In the genomic region with DNA sequence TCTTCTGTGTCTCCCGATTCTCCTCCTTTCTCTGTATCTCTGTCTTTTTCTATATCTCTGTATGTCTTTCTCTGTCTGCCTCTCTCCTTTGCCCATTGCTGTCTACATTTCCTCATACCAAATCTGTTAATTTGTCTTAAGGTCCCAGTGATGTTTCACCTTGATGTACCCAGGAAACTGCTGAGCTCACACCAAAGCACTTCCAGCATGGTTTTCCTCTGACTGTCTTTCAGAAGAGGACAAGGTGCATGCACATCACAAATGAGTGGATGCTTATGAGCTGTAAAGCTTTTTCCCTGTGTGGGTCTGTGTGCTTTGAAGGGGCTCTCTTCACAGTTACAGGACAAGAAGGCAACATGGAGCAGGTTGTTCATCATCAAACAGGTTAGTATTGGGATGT, we compare ENCODE assay signal across 17 mouse cellular contexts. TPM values are rescaled to one million over a fixed set of nuclear protein-coding genes. Genes with fewer than 3 reads are reported as not detected.
DNase-seq lines count a peak whose midpoint lies in the region; ATAC-seq lines count a peak whose summit lies in the region.
"Had no signal": no experiment of that assay in that cellular context is flagged by ENCODE, and none has a peak within 500 bp of the region (broad histone marks: within the 10 kb centered on the region; RNA-seq: fewer than 3 reads in every experiment).

No protein-coding gene starts in this region.

- ATAC-seq in liver, embryonic 12.5 days = no peak
- no peak for ATAC-seq in midbrain, embryonic 11.5 days (ENCODE audit: low FRiP score)
- ATAC-seq: forebrain, embryonic 15.5 days had no signal

- WGBS in liver, embryonic 12.5 days (ENCODE audit: insufficient replicate concordance) = 79% methylated on average over 1 of the region's 1 CpGs
- WGBS in midbrain, embryonic 11.5 days = 79% methylated on average over 1 of the region's 1 CpGs

- H3K4me2 ChIP-seq in liver, embryonic 12.5 days = no peak overlapping the region
- H3K4me2 ChIP-seq in midbrain, embryonic 11.5 days = no peak overlapping the region
- H3K4me2 ChIP-seq: embryonic facial prominence, embryonic 12.5 days; forebrain, embryonic 15.5 days; heart, embryonic 12.5 days; hindbrain, embryonic 12.5 days had no signal

- no peak overlapping the region for H3K4me3 ChIP-seq in liver, embryonic 12.5 days
- no peak overlapping the region for H3K4me3 ChIP-seq in midbrain, embryonic 11.5 days (ENCODE audit: low read depth, low read length)
- H3K4me3 ChIP-seq: embryonic facial prominence, embryonic 12.5 days; forebrain, embryonic 15.5 days; heart, adult 2 months; heart, embryonic 12.5 days; hindbrain, embryonic 12.5 days had no signal

- H3K9ac ChIP-seq in liver, embryonic 12.5 days = no peak overlapping the region
- H3K9ac ChIP-seq in midbrain, embryonic 11.5 days (ENCODE audit: low read length) = no peak overlapping the region
- H3K9ac ChIP-seq: embryonic facial prominence, embryonic 12.5 days; forebrain, embryonic 15.5 days; heart, embryonic 12.5 days; hindbrain, embryonic 12.5 days had no signal

- H3K27ac ChIP-seq in liver, embryonic 12.5 days = peak overlapping the region; percentile 36; the same call in 1 of the 2 replicates
- H3K27ac ChIP-seq in midbrain, embryonic 11.5 days (ENCODE audit: low read depth, low read length) = no peak overlapping the region
- H3K27ac ChIP-seq: embryonic facial prominence, embryonic 12.5 days; forebrain, embryonic 15.5 days; heart, adult 2 months; hindbrain, embryonic 12.5 days had no signal

- DNase-seq in kidney, adult 11 months = peak; percentile 54
- DNase-seq in kidney, postnatal 4 days = no peak
- no peak for DNase-seq in liver
- DNase-seq in kidney, adult 9 months = peak; percentile 78
- DNase-seq in kidney, postnatal 25 days = peak; percentile 31 to 49
- no peak for DNase-seq in thymus, adult 18-20 months
- DNase-seq in midbrain, embryonic 11.5 days (ENCODE audit: low spot score, missing footprints) = no peak
- DNase-seq: cerebellum, adult 11-12 months; cerebellum, adult 9-10 months; cerebellum, postnatal 25 days; gastrocnemius, postnatal 10 days had no signal

- peaks cover 25% of the 10 kb centered on the region for H3K4me1 ChIP-seq in liver, embryonic 12.5 days
- H3K4me1 ChIP-seq in midbrain, embryonic 11.5 days (ENCODE audit: control insufficient read depth, insufficient read depth, low read length) = no peaks in the 10 kb centered on the region
- H3K4me1 ChIP-seq: embryonic facial prominence, embryonic 12.5 days; forebrain, embryonic 15.5 days; hindbrain, embryonic 12.5 days had no signal

- no peaks in the 10 kb centered on the region for H3K27me3 ChIP-seq in liver, embryonic 12.5 days (replicated peaks)
- no peaks in the 10 kb centered on the region for H3K27me3 ChIP-seq in midbrain, embryonic 11.5 days (ENCODE audit: control insufficient read depth, insufficient read depth, low read length)
- H3K27me3 ChIP-seq: embryonic facial prominence, embryonic 12.5 days; forebrain, embryonic 15.5 days; heart, embryonic 12.5 days; hindbrain, embryonic 12.5 days had no signal

- no peaks in the 10 kb centered on the region for H3K9me3 ChIP-seq in liver, embryonic 12.5 days (replicated peaks)
- no peaks in the 10 kb centered on the region for H3K9me3 ChIP-seq in midbrain, embryonic 11.5 days (ENCODE audit: control insufficient read depth, low read length)
- H3K9me3 ChIP-seq: heart, embryonic 12.5 days; hindbrain, embryonic 12.5 days had no signal

- peaks cover 35% of the 10 kb centered on the region for H3K36me3 ChIP-seq in liver, embryonic 12.5 days
- no peaks in the 10 kb centered on the region for H3K36me3 ChIP-seq in midbrain, embryonic 11.5 days (ENCODE audit: control insufficient read depth, insufficient read depth, low read length)
- H3K36me3 ChIP-seq: embryonic facial prominence, embryonic 12.5 days; forebrain, embryonic 15.5 days; hindbrain, embryonic 12.5 days had no signal

RNA-seq across cellular contexts. Expression of a gene that starts 34.3 kb away (rescaled TPM):
- polyA plus RNA-seq in liver, embryonic 12.5 days (2016; fragmentation: Nextera tagmentation; extraction: Ambion mirVana) = 12.9 and 14.2 TPM in 2 replicates
- 6.4 and 7.3 TPM in 2 replicates for polyA plus RNA-seq in midbrain, embryonic 11.5 days (2014; fragmentation: Nextera tagmentation; extraction: Ambion mirVana)

Comparison
In these comparisons a context has a peak if more than half of its experiments do, and no peak if none do; other contexts are left out.
1. DNase-seq: peak in kidney, adult 11 months (single experiment), kidney, adult 9 months (single experiment) and kidney, postnatal 25 days (2 of 2); none in kidney, postnatal 4 days (0 of 2), liver (single experiment), thymus, adult 18-20 months (0 of 2) and midbrain, embryonic 11.5 days (single experiment).